Mouse (Mus musculus) kidney, adult 8-10 months (tissue): Measurements from ENCODE around the gene Mier2.

Experiments used
- DNase-seq, 2 experiments: peaks; one replicate each; pipeline ENCODE4 v3.0.0; 2022

Mier2 gene

DNA sequence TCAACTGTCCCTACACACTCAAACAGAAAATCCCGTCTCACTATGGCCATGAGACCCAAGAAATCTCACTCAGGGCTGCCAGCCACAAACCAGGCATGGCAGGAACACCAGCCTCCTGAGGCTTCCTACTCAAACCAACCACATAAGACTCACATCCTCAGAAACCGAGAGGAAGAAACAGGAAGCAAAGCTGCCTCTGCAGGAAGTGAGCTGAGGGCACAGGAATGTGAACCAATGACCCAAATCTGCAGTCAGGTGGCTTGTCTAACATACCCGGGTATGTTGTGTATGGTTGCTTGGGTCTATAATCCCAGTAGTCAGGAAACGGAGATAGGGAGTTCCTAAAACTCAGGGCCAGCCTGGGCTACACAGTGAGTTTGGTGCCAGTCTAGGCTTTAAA is 16.1 kb downstream of the Mier2 start:
- no peak for DNase-seq

DNA sequence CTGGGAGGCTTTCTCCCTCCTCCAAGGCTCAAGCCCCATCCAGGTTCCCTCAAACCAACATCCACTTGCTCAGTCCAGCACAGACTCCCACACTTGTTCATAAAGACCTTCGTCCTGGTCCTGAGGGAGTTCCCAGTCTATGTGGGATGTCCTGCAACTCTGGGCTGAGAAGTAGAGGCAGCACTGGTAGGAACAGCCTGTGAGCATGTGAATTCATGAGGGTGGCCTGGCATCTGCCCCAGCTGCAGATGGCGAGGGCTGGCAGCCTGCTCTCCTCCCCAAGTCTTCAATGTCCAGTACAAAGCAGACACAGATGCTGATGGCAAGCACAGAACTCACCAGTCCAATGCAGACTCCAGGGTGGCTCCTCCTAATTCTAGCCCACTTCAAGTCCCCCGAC is 16.7 kb downstream of the Mier2 start:
- DNase-seq, result no peak

DNA sequence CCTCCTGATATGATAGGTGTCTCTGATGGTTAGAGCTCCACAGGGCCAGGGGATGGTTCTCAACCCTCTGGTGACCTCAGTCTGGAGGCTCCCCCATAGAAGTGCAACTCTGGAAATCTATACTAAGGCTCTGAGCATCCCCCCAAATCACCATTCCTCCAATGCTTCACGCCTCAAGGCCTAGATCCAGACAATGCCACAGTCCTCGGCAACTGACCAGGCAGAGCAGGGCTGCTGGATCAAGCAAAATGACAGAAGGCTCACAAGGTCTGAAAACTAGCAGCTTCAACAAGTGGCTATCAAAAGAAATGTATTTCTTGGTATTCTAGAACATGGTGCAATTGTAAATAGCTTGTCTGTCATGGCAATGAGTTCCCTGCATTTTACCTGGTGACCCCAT is 17.2 kb downstream of the Mier2 start:
- DNase-seq, result no peak

DNA sequence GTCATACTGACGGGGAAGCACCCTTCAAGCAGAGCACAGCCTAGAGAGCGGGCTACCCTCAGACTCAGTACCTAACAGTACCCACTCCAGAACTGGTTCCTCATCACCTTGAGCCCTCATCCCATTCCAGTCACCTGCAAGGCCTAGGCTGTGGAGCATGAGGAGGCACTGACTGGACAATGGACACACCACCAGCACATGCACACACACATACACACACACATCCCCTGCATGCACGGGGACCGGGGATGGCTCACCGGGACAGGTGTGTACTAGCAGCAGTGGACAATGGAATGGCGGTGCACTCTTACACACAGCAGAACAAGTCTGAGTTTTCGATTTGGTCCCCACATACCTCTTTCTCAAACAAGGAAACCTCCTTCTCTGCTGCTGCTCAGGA is 17.7 kb downstream of the Mier2 start:
- no peak for DNase-seq

DNA sequence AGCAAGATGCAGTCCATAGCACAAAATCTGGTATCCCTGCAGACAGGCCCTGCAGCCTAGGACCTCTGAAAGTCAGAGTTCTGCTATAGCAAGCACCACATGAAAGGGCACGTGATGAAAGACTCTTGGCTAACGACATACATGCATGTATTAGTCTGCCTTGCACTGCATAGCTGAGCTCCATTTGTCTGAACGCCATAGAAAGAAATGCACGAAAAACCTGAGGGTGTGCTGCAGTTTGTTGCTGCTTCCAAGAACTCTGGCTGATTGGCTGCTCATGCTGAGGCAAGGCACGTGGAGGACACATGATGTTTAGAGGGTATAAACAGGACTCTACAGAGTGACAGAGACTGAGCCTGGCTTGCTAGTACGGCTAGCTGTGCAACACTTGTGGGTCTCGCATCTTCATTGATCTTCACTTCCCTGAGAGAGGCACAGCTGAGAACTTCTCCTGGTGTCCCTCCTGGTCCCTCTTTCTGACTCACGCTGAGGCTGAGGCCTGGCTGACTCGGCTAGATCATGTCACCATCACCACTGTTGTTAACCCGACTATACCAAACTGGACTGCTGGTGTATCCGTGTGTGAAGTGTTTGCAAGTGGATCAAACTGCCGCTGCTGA is 18.4 kb downstream of the Mier2 start:
- DNase-seq, result no peak

DNA sequence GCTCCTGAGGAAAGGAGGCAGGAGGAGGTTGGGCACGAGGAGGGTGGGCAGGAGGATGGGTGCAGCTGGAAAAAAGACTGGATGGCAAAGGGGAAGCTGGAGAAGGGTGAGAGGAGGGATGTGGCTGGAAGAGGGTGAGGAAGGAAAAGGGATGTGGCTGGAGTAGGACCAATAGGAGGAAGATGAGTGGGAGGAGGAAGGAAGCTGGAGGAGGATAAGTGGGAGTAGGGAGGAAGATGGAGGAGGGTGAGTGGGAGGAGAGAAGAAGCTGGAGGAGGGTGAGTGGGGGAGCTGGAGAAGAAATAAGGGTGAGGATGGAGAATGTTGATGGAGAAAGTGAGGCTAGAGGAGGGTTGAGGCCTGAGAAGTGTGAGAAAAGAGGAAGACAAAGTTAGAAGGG is 19.6 kb downstream of the Mier2 start:
- no peak for DNase-seq

DNA sequence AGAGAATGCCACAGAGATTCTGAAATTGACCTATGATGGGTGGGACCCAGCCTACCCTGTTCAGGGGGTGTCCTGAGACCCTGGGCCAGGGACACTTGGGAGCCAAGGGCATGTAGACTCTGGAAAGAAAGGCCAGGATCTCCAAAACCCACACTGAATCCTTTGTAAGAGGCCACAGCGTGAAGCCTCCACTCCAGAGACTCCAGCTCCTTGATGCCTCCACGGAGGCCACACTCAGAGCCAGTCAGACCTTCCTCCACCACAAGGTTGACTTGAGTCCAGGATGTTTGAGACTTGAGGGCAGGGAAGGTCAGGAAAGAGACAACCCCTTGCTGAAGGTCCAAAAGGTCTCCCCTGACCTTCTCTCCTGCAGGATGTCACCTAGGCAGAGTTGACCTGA is 20.6 kb downstream of the Mier2 start:
- no peak for DNase-seq

DNA sequence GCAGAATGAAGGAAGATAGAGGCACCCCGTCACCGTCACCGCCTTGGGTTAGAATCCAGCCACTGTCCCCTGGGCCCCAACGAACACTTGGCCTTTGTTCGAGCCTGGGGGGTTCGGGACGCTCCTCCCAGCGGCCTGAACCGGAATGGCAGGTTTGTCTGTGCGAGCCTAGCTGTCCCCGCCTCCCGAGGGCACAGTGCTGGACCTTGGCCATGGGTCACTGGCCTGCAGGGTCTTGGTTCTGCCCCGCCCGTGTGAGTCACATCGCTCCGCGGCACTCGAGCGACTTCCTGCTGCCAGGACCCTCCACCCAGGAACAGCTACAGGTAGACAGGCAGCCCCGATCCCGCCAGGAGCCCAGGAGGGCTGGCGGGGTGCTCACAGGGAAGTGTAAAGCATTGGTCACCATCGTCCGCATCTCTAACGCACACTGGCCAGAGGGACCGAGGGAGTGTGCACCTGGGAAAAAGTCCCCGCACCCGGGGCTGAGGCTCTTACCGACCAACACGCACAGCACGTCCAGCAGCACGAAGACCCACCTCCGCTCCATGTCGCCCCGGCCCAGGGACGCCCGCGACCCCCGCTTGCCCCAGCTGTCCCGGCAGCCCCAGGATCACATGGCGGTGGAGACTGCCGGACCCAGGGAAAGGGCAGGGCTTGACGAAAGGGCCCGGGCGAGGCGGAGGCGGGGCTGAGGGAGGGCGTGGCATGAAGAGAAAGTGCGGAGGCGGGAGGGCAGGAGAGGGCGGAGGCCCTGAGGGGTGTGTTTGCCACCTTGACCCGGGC is 21.7 kb downstream of the Mier2 start, which contains the start of gene Plpp2:
TSS of gene Plpp2 (minus strand) at position 671 of the 786 bp plus-strand sequence.
- DNase-seq, result peak; percentile 86 to 91

DNA sequence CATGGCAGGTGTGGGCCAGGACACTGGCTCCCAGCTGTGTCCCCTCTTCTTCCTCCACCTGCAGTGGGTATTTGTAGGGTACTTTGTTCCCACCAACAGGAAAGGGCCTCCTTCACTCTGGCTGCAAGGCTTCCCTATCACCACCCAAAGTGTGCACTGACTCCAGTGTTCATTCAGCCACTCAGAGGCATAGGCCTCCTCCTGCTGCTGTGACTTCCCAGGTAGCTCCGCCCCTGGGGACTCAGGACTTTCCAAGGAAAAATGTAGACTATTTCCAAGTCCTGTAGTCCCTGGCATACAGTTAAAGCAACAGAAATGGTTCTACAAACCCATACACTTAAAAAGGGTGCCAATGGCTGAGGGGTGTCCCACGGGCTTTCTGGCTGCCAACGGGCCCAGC is 22.3 kb downstream of the Mier2 start:
- DNase-seq, result peak in 1 of 2 experiments; percentile 22

DNA sequence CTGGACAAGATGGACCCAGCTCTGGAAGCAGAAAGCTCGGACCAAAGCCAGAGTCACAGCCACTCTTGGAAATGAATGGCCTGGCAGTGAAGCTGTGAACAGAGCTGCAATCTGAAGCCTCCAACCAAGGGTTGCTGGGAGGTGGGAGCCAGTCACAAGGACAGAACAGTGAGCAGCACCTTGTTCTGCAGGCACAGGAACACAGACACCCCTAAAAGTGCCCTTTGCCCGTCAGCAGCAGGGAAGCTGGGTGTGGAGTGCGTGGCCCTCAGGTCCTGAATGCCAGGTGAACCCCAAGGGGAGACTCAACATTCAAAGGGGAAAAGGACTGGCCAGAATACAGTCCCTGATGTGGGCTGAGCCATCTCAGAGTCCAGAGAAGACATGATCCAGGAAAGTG is 23.4 kb downstream of the Mier2 start:
- no peak for DNase-seq

DNA sequence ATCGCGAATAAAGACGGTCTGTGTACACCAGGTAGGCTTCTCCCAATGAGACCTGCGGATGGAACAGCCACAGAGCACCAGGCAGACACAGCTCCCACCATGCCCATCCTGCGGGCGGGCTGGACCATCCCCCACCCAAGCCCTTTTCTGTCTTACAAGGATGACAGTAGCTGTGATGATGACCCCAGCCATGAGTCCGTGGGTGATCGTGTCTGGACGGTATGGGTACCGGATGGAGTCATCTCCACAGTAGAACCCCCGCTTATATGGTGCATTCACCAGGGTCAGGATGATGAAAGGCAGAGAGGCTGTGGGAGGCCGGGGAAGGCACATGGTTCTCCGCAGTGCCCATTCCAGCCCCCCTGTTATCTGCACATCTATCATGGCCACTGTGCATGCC is 24.3 kb downstream of the Mier2 start:
- DNase-seq, result no peak

DNA sequence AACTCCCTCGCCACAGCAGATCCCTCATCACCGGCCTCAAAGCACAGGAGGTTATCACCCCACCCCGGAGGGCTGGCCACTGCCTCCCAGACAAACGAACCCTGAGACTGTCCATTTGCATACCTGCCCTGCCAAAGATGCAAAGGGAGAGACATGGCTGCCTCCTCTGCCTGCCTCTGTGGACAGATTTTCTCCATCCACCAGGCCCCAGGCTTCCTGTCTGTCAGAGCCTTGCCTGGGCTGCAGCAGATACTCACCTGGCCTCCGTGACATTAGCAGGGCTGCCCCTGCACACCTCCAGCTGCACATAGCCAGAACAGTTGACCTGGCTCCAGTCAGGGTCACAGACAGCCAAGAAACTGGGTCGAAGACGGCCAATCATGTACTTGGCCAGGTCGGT is 24.8 kb downstream of the Mier2 start:
- DNase-seq, result no peak

DNA sequence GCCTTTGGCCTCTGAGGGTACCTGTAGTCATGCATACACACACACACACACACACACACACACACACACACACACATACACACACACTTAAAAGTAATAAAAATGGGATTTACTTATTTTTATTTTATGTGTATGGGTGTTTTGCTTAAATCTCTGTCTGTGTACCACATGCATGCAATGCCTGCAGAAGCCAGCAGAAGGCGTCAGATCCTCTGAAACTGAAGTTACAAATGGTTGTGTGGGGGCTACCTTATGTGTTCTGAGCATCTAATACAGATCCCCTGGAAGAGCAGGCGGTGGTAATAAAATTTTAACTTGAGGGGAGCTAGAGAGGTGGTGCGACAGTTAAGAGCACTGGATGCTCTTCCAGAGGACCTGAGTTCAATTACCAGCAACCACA is 26.9 kb downstream of the Mier2 start:
- no peak for DNase-seq

DNA sequence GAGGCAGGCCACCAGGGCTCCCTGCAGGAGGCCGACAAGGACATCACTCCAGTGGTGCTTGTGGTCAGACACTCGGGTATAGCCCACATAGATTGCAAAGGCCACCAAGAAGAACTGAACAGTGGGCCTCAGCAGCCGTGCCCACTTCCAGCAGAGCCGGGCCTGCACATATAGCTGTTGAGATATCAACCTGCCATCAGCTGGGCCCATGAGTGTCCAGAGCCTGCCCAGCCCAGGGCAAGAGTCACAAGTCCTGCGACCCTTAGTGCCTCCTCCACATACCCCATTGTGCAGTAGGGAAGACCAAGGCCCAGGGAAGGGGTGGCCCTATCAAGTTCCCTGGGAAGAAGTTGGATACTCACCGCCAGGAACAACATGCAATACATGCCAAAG is 27.6 kb downstream of the Mier2 start:
- DNase-seq, result no peak

DNA sequence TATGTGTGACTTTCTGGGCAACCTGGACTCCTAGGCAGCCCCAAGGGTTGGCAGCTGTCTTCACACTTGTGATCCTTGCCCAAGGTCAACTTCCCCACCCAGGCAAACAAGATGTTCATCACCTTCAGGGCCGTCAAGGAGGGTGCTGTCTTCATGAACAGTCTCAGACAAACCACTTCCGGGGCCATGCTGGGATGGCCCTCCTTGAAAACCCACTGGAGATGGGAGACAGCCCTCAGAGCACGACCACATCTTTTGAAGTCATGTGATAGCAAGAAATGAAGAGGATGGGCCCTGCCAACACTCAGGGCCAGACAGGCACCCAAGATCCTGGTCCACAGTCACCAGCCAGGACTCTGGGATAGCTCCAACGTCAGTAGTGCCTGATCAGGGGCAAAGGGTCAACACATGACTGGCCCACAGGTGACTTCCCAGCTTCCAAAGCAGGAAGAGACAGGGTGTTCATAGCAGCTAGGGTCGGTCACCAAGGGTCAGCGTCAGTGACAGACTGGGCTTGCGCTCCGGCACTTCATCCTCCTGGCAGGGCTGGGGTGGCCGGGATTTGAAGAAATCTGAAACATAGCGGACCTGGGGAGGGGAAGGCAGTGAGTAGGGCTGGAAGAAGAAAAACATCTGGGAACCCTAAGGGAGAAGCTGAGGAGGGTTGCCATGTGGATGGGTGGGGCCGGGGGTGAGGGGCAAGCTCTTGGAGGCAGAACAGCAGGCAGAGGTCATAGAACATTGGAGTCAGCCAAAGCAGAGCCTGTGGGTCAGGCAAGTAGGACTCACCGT is 28.1 kb downstream of the Mier2 start:
- DNase-seq, result no peak

DNA sequence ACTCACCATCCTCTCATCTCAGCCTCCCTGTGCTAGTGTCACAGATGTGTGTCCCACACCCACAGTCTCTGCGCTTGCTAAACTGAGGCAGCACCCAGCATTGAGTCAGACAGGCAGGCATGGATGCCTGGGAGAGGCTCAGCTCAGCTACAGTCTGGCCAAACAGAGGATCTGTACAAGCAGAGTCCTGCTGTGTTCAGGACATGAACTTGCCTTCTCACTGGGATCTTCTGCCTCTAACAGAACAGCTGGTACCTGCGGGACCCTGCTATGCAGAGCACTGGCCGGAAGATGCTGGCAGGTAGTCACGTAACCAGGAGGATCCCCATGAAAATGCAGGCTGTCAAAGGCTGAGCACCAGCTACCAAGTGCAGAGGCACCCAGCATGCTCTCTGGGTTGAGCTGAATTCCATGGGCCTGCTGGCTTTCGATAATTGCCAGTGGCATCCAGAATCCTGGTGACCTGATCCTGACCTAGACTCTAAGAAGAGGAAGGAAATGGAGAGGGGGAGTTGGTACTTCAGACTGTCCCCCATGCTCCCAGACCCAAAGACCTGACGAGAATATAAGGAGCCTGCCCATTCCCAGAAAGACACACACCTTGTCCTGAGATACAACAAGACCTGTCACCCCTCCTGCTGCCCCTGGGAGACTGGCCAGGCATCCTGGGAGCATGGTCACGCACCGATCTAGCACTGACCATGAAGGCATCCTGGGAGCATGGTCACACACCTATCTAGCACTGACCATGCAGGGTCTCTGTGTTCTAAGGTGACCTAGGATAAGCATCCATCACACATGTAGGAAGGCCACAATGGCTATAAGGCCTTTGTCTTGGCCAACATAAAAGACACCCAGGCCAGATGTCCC is 29.3 kb downstream of the Mier2 start:
- DNase-seq, result no peak

DNA sequence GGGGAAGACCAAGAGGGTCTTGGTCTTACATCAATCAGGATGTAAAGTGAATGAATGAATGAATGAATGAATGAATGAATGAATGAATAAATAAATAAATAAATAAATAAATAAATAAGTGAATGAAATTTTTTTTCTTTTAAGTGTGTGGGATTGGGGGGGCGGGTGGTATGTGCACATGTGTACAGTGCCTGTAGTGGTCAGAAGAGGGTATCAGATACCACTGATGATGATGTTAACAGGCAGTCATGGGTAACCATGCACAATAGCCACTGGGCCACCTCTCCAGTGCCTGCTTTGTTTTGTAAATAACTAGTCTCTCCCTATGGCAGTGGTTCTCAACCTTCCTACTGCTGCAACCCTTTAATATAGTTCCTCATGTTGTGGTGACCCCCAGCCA is 30.6 kb downstream of the Mier2 start:
- DNase-seq, result no peak

DNA sequence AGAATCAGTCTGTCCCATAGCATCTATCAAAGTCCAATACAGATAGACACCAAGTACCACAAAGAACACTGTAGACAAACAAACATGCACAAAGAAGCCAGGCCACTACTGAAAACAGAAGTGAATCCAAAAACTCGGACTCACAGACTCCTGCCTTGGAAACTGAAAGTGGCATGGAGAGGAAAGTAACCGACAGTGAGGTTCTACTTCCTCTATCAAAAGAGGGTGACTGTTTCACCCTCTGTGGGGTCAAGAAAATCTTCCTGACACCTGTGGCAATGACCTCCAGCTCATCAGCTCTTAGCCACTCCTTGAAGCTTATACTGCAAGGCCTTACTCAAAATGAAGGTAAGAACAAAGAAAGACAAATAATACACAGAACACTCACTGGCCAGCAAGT is 48.3 kb downstream of the Mier2 start:
- no peak for DNase-seq

DNA sequence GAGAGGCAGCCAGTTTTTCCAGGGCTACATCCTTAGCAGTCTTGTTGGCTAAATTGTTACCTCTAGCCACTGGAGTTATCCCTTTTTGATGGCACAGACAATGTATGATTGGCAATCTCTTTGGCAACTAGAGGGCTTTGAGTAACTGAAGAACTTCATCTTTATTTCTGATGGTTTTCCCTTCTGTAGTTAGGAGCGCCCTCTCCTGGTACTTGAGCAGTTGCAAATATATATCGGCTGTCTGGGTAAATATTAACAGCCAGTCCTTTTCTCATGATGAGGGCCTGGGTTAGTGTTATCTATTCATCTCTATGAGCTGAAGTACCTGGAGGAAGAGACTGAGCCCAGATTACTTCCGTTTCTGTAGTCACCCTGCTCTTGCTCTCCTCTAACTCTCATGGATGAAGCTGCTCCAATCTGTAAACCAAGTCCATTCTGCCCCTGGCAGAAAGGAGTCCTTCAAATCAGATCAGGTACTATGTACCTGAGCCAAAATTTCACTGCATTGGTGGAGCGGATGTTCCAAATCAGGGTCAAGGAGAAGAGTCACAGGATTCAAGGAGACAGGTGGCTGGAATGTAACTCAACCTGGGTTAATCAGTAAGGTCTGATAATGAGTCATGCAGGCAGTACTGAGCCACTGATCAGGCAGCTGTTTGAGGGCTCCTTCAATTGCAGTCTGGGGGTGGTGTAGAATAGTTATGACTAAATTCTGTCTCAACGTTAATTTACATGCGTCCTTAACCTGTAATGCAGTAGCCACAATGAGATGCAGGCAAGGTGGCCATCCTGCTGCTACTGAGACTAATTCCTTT is 52.0 kb downstream of the Mier2 start:
- peak; percentile 10 to 18 for DNase-seq

DNA sequence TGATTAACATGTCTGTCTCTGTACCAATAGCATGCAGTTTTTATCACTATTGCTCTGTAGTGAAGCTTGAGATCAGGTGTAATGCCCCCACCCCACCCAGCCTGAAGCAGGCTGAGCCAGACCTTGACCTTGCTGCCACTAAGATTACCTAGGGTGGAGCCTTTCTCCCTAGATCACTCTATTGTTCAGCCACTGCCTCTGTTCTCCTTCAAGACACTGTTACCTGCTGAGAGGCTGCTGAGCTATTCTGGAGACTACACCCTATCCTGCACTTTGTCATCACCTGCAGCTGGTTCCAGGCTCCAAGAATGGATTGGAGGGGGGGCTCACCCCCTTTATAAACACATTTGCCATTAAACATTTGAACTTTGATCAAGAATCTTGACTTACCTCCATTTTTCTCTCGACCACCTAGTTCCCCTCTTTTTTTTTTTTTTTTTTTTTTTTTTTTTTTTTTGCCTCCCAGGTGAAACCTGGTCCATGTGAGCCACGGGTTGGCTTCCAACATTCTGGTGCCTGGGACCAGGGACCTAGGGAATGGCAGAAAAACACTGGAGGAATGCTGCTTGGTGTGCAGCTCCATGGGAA is 58.2 kb downstream of the Mier2 start:
- no peak for DNase-seq

DNA sequence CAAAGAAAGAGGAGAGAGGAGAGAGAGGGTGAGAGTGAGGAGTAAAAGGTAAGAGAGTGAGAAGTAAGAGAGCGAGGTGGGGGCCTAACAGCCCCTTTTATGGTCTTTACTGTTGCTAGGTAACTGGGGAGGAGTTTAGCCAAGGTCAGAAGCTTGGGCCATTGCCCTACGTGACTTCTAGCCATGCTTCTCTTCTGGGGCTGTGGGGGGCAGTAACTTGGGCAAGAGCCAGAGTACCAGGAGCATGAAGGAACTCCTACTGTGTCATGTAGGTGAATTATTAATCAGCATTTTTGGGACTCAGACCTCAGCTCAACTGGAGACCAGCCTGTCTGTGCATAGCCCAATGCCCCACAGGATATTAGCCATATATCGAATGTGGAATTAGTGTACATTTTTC is 59.1 kb downstream of the Mier2 start:
- DNase-seq, result peak; percentile 30 to 45
